Mouse (Mus musculus): ENCODE measurements around the gene Nudt1. TPM values are rescaled to one million over a fixed set of nuclear protein-coding genes. Genes with fewer than 3 reads are reported as not detected.

Nudt1 gene
- polyA plus RNA-seq (2014; fragmentation: Illumina TruSeq; extraction: RNeasy Lipid Tissue Mini Kit (QIAGEN cat#74804); ENCODE audit: low read depth, low replicate concordance), result 1.5 TPM

DNA sequence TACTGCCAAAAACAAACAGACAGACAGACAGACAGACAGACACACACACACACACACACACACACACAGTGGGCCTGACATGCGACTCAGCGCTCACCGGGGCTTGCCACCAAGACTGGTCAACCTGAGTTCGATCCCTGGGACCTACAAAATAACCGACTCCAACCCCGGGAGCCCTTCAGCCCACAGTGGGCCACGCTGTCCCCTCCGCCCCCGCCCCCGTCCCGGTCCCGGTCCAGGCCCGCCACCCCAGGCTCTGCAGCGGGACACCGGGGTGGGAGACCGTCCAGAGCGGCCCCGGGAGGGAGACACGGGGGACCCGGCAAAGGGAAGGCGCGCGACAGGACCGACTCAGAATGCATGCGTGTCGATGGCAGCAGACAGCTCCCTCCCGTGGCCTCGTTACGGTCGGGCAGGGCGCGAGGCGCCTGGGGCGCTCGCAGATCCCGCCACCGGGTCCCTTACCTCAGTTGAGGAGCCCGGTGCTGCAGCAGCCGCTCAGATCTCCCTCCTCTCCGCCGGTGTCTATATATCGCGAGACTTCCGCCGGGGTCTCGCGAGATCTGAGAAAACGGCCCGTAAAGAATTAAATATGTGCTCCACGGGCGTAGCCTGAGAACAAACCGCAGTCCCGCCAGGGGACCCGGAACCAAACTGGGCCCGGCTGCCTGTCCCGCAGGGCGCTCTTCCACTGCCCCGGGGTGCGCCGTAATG, at the start of gene Nudt1, which contains the start of gene Mad1l1:
Gene Nudt1, plus strand, starts transcription at position 615 of the 714 bp plus-strand sequence.
Gene Mad1l1, minus strand, starts transcription at position 511 of the 714 bp plus-strand sequence.

DNA sequence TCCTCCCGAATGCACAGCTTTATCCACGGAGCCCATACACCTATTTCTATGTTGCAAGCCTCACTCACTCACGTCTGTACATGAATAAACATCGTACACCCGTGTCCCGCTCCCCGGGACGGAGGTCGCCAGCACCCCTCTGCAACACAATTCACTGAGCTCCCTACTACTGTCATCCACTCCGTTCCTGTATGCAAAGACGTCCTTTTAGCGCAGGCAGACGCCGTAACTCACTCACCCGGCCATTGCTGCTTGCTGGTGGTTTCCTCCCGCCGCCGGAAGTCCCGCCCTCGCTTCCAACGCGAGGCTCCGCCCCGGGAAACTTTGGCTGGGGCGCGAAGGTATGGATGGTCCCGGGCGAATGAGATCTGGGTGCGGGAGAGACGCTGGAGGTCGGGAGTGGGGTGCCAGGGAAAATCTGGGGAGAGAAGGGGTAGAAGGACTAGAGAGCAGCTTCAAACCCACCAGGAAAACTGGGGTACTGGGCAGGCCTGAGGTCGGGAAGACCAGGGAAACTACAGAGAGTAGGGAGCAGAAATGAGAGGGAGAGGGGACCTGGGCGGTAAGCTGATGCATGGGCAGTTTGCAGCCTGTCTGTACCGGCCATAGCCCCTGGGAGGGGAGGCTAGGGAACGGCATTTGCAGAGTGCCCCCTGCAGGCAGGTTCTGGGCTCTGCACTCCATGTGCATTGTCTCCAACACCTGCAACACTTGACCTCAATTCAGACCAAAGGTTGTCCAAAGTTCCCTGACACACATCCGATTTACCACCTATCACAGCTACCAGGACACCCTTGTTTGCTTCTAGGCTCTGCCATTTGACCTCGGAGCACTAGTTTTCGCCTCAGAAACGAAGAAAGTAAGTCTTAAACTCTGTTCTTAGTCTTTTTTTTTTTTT, 10.4 kb downstream of the Nudt1 start, which contains the start of gene Mrm2:
Gene Mrm2, minus strand, starts transcription at position 284 of the 898 bp plus-strand sequence.

Other genes starting within 250 kb of the Nudt1 start
- gene Mad1l1, start 104 bp upstream of the Nudt1 start, polyA plus RNA-seq (2014; fragmentation: Illumina TruSeq; extraction: RNeasy Lipid Tissue Mini Kit (QIAGEN cat#74804); ENCODE audit: low read depth, low replicate concordance), result not detected
- gene Mrm2, start 10.2 kb downstream of the Nudt1 start, polyA plus RNA-seq (2014; fragmentation: Illumina TruSeq; extraction: RNeasy Lipid Tissue Mini Kit (QIAGEN cat#74804); ENCODE audit: low read depth, low replicate concordance), result 0.73 TPM
- gene Snx8, start 67.6 kb downstream of the Nudt1 start, polyA plus RNA-seq (2014; fragmentation: Illumina TruSeq; extraction: RNeasy Lipid Tissue Mini Kit (QIAGEN cat#74804); ENCODE audit: low read depth, low replicate concordance), result not detected
- 24.6 TPM for gene Eif3b, start 97.7 kb downstream of the Nudt1 start, polyA plus RNA-seq (2014; fragmentation: Illumina TruSeq; extraction: RNeasy Lipid Tissue Mini Kit (QIAGEN cat#74804); ENCODE audit: low read depth, low replicate concordance)
- not detected for gene Gm4869, start 124.0 kb downstream of the Nudt1 start, polyA plus RNA-seq (2014; fragmentation: Illumina TruSeq; extraction: RNeasy Lipid Tissue Mini Kit (QIAGEN cat#74804); ENCODE audit: low read depth, low replicate concordance)
- gene Chst12, start 183.9 kb downstream of the Nudt1 start, polyA plus RNA-seq (2014; fragmentation: Illumina TruSeq; extraction: RNeasy Lipid Tissue Mini Kit (QIAGEN cat#74804); ENCODE audit: low read depth, low replicate concordance), result 0.66 TPM
- gene Grifin, start 243.4 kb downstream of the Nudt1 start, polyA plus RNA-seq (2014; fragmentation: Illumina TruSeq; extraction: RNeasy Lipid Tissue Mini Kit (QIAGEN cat#74804); ENCODE audit: low read depth, low replicate concordance), result not detected